Mouse (Mus musculus): ENCODE data around the gene Htr3a. TPM values are rescaled to one million over a fixed set of nuclear protein-coding genes. Genes with fewer than 3 reads are reported as not detected.

Htr3a gene
- polyA plus RNA-seq, 1 experiment from 2014 or later, result 2.2 TPM

DNA sequence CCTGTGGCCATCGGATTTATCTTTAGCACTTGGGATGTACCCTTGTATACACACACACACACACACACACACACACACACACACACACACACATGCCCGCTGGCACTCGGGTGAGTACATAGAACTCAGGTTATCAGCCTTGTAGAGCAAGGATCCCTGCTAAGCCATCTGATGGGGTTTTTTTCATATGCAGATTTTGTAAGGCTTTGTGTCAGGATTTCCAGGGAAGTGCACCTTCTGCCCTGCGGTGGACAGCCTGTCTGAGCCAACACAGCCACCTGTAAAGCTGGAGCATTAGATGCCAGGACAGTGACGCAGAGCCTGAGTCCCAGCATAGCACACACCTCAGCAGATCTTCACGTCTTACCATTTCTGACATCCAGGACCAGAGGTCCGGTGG, 21.8 kb downstream of the Htr3a start:
- Histone ChIP-seq H3K27ac (no peak overlapping the region), H3K9me3 (no peaks in the 10 kb centered on the region), H3K9ac (no peak overlapping the region), H3K4me3 (no peak overlapping the region), H3K36me3 (no peaks in the 10 kb centered on the region), H3K27me3 (replicated peaks) (no peaks in the 10 kb centered on the region), H3K4me1 (no peaks in the 10 kb centered on the region), H3K4me2 (replicated peaks) (no peak overlapping the region)
- no peak for ATAC-seq (ENCODE audit: low FRiP score, low read depth)
- 80% methylated on average over 7 of the region's 7 CpGs for WGBS

DNA sequence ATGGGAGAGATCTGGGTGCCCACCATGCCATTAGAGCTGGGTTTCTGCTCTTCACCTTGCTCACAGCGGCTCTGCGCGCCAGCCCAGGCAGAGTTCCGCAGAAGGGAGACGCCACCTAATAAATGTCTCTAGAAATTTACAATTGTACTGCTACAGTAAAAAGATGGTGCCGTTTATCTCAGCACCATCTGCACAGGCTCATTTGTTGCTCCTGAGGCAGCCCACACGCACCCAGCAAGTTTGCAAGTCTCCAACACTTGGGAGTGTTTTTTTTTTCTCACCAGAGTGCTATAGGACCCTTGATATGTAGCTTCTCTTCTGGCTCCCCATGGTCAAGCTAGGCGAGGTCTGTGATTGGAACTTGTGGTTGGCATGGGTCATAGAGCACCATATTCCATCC, 38.0 kb downstream of the Htr3a start:
- 79% methylated on average over 8 of the region's 8 CpGs for WGBS
- Histone ChIP-seq H3K4me2 (replicated peaks) (no peak overlapping the region), H3K27me3 (replicated peaks) (no peaks in the 10 kb centered on the region), H3K4me1 (no peaks in the 10 kb centered on the region), H3K9me3 (no peaks in the 10 kb centered on the region), H3K36me3 (no peaks in the 10 kb centered on the region), H3K27ac (no peak overlapping the region), H3K9ac (no peak overlapping the region), H3K4me3 (no peak overlapping the region)
- ATAC-seq (ENCODE audit: low FRiP score, low read depth), result no peak

DNA sequence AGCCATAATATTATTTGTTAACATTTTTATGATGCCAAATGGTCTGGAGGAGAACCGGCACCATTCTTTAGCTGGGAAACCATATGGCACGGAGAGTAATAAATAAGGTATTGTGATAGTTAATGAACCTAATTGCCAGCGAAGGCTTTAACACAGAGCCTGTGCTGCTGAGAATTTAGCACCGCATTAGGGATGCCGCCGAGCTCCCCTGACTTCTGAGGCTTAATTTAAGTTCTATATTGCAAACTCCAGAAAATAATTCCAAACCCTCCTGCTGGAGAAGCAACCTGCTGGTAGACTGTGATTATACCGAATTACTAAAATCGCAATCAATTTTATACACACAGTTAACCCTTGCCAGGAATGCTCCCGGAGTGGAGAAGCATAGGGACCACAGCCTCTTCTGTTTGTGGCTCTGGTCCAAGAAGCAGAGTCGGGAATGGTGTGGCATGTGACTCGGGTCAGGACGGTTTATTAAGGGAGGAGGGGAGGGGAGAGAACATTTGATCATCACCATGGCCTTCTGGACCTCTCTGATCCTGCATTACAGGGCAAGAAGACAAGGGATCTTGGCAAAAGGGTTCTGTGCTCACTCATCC, 44.3 kb downstream of the Htr3a start:
- 34% methylated on average over 12 of the region's 12 CpGs for WGBS
- no peak for ATAC-seq (ENCODE audit: low FRiP score, low read depth)
- H3K4me3 ChIP-seq, result no peak overlapping the region
- H3K4me1 ChIP-seq, result peaks cover 8% of the 10 kb centered on the region
- no peaks in the 10 kb centered on the region for H3K9me3 ChIP-seq
- H3K27ac ChIP-seq, result no peak overlapping the region
- H3K27me3 ChIP-seq (replicated peaks), result no peaks in the 10 kb centered on the region
- H3K36me3 ChIP-seq, result no peaks in the 10 kb centered on the region
- H3K9ac ChIP-seq, result no peak overlapping the region
- H3K4me2 ChIP-seq (replicated peaks), result peak overlapping the region; percentile 18

DNA sequence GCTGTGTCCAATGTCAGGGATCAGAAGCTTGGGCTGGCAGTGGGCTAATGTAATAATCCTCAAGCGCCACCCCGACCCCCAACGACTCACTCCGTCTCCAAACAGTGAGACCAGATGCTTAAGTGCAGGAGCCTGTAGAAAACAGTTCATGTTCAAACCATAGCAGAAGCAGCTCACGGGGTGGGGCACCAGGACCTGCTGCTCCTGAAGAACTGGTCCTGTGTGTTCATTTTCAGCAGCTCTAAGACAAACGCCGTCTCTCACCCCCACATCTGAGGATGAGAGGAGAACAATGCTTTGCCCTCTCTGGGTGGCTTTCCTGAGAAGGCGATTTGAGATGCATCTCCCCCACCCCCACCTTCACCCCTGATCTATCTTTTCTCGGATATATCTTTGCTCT, 45.7 kb downstream of the Htr3a start:
- 50% methylated on average over 9 of the region's 9 CpGs for WGBS
- no peak overlapping the region for H3K4me3 ChIP-seq
- H3K4me1 ChIP-seq, result peaks cover 10% of the 10 kb centered on the region
- no peak overlapping the region for H3K27ac ChIP-seq
- H3K9ac ChIP-seq, result no peak overlapping the region
- no peaks in the 10 kb centered on the region for H3K36me3 ChIP-seq
- no peaks in the 10 kb centered on the region for H3K9me3 ChIP-seq
- no peaks in the 10 kb centered on the region for H3K27me3 ChIP-seq (replicated peaks)
- ATAC-seq (ENCODE audit: low FRiP score, low read depth), result no peak
- no peak overlapping the region for H3K4me2 ChIP-seq (replicated peaks)

DNA sequence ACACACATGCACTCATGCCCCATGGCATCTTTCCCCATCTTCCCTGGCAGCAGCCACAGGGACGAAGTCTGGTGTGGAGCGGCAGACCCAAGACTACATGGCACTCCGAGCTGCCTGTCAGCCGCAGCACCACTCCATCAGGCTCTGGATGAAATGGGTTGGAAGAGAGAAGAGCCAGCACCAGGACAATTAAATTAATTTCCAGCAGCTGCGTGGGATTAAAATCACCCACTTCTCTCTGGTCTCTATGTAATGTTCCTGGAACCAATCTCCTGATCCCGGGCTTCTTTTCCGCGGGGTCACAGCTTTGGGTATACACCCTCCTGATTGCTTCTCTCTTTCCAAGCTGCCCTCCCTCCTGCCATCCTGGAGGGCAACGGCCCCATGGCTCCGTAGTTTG, 49.4 kb downstream of the Htr3a start:
- 88% methylated on average over 10 of the region's 10 CpGs for WGBS
- no peak overlapping the region for H3K27ac ChIP-seq

DNA sequence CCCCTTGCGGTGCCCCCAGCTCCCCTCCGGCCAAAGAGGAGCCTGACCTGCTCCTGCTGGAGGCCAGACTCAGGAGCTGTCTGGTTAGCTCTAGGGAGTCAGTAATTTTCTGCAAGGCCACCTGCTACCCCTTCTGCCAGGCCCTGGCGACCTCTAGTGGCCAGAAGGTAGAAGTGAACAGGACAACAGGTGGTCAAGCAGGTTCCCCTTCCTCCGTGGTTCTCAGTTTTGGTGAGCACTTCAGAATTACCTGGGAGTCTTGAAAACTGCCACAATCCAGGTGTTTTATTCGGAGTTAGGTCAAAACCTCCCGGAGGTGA, 50.4 kb downstream of the Htr3a start:
- 3% methylated on average over 6 of the region's 6 CpGs for WGBS
- Histone ChIP-seq H3K9ac (no peak overlapping the region), H3K27ac (no peak overlapping the region), H3K4me3 (no peak overlapping the region), H3K4me1 (0 out of 2 replicates have a peak, but pooled peaks cover 5% of the 10 kb centered on the region), H3K27me3 (replicated peaks) (no peaks in the 10 kb centered on the region), H3K4me2 (replicated peaks) (no peak overlapping the region), H3K9me3 (no peaks in the 10 kb centered on the region), H3K36me3 (no peaks in the 10 kb centered on the region)
- no peak for ATAC-seq (ENCODE audit: low FRiP score, low read depth)

More for the DNA sequence above, 49.4 kb downstream of the Htr3a start:
- Histone ChIP-seq H3K4me2 (replicated peaks) (no peak overlapping the region), H3K27me3 (replicated peaks) (no peaks in the 10 kb centered on the region), H3K9me3 (no peaks in the 10 kb centered on the region), H3K4me3 (no peak overlapping the region), H3K4me1 (peaks cover 6% of the 10 kb centered on the region; the same call in 1 of the 2 replicates), H3K9ac (no peak overlapping the region), H3K36me3 (no peaks in the 10 kb centered on the region)
- no peak for ATAC-seq (ENCODE audit: low FRiP score, low read depth)

DNA sequence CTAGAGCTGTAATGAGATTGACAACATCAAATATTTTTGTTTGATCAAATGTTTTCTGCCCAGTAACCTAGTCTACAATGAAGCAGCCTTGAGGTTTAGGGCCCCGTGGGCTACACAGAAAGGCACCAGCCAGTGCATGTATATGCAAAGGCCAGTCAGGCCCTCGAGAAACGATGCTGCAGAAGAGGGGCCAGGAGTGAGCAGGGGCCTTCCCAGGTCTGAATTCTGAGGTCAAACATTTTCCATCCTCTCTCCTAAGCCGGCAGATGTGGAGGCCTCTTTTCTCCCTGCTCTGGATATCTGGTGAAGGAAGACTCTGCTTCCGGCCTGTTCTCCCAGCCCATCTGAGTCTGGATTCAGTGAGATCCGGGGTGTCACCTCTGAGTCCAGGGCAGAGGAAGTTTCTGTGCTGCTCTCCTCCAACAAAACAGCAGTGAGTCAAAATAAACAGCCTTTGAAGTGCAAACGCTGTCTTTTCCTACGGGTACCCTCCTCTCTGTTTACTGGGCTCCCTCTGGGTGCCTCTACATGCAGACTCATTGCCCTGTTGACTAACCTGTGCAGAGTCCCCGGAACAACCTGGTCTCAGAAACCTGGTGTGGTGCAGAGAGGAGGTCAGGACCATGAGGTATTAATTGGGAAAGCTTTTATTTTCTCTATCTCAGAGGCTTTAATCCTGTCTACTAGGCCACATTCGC, 50.9 kb downstream of the Htr3a start:
- no peak for ATAC-seq (ENCODE audit: low FRiP score, low read depth)
- Histone ChIP-seq H3K9ac (no peak overlapping the region), H3K36me3 (no peaks in the 10 kb centered on the region), H3K27me3 (replicated peaks) (no peaks in the 10 kb centered on the region), H3K4me3 (no peak overlapping the region), H3K4me2 (replicated peaks) (no peak overlapping the region), H3K4me1 (0 out of 2 replicates have a peak, but pooled peaks cover 5% of the 10 kb centered on the region), H3K9me3 (no peaks in the 10 kb centered on the region), H3K27ac (no peak overlapping the region)
- 23% methylated on average over 10 of the region's 10 CpGs for WGBS

DNA sequence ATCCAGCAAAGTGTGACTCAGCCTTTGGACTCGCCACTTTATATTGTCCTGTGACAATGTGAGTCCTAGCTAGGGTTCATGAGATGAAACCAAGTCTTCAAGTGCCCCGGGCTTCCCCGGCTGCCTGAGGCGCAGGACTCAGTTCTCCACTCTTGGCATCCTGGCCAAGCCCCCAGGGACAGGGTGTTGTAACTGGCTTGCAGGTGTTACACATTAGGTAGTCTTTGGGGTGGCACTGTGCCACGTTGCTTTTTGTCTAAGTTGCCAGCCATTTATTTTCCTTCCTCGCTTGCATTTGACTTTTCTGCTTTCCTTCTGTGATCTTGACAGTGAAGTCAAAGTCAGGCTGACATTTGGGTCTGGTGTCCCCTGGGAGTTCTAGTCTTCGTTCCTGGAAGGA, 53.0 kb downstream of the Htr3a start:
- Histone ChIP-seq H3K4me1 (0 out of 2 replicates have a peak, but pooled peaks cover 5% of the 10 kb centered on the region), H3K4me3 (no peak overlapping the region), H3K9ac (no peak overlapping the region), H3K27ac (no peak overlapping the region), H3K4me2 (replicated peaks) (no peak overlapping the region), H3K36me3 (no peaks in the 10 kb centered on the region), H3K9me3 (no peaks in the 10 kb centered on the region), H3K27me3 (replicated peaks) (no peaks in the 10 kb centered on the region)
- WGBS, result 83% methylated on average over 7 of the region's 7 CpGs
- ATAC-seq (ENCODE audit: low FRiP score, low read depth), result no peak

DNA sequence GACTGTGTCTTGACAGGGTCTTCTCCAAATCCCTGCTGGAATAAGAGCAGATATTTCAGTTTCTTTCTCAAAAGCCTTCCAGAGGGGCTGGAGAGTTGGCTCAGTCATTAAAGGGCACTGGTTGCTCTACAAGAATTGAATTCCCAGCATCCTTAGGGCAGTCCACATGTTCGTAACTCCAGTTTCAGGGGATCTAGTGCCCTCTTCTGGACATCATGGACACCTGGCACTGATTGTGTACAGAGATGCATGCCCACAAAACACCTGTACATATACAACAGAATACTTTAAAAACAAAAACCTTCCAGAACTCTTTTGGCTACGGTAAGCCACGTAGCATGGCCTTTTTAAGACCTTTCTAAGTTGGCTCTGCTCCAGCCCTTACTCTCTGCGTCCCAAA, 54.7 kb downstream of the Htr3a start:
- no peak overlapping the region for H3K4me2 ChIP-seq (replicated peaks)
- 91% methylated on average over 4 of the region's 4 CpGs for WGBS
- no peak overlapping the region for H3K9ac ChIP-seq
- no peaks in the 10 kb centered on the region for H3K36me3 ChIP-seq
- no peak overlapping the region for H3K27ac ChIP-seq
- no peaks in the 10 kb centered on the region for H3K9me3 ChIP-seq
- ATAC-seq (ENCODE audit: low FRiP score, low read depth), result no peak
- H3K27me3 ChIP-seq (replicated peaks), result no peaks in the 10 kb centered on the region
- H3K4me1 ChIP-seq, result 0 out of 2 replicates have a peak, but pooled peaks cover 5% of the 10 kb centered on the region
- no peak overlapping the region for H3K4me3 ChIP-seq

DNA sequence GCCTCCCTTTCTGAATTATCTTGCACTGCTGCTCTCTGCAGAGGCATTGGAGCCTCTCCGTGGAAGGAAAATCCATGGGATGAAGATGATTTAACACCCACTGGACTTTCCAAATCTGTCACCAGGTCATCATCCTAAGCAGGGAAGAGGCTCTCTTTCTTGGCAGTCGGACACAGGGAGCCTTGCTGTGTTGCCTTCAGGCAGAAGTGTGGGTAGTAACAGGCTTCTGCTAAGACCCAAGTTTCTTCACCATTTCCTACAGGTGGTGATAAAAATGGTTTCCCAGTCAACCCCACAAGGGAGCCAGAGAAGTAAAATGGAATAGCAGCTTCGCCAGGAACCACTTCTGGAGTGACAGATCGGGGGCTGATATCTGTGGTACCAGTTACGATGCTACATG, 61.4 kb downstream of the Htr3a start:
- Histone ChIP-seq H3K4me1 (no peaks in the 10 kb centered on the region), H3K27me3 (replicated peaks) (no peaks in the 10 kb centered on the region), H3K4me2 (replicated peaks) (no peak overlapping the region), H3K4me3 (no peak overlapping the region), H3K36me3 (no peaks in the 10 kb centered on the region), H3K27ac (no peak overlapping the region), H3K9ac (no peak overlapping the region), H3K9me3 (no peaks in the 10 kb centered on the region)
- ATAC-seq (ENCODE audit: low FRiP score, low read depth), result no peak
- 90% methylated on average over 5 of the region's 5 CpGs for WGBS

Other genes starting within 250 kb of the Htr3a start
- gene Zbtb16, start 74.9 kb downstream of the Htr3a start, polyA plus RNA-seq (2016; fragmentation: Nextera tagmentation; extraction: Ambion mirVana), result 7.7 TPM in 2 replicates
- 0.15 and 0.41 TPM in 2 replicates for gene Htr3b, start 53.9 kb upstream of the Htr3a start, polyA plus RNA-seq (2016; fragmentation: Nextera tagmentation; extraction: Ambion mirVana)
- 42.7 and 44.0 TPM in 2 replicates for gene Usp28, start 74.3 kb upstream of the Htr3a start, polyA plus RNA-seq (2016; fragmentation: Nextera tagmentation; extraction: Ambion mirVana)
- 40.8 and 41.6 TPM in 2 replicates for gene Zw10, start 144.5 kb upstream of the Htr3a start, polyA plus RNA-seq (2016; fragmentation: Nextera tagmentation; extraction: Ambion mirVana)
- 1.6 and 1.7 TPM in 2 replicates for gene Tmprss5, start 170.2 kb upstream of the Htr3a start, polyA plus RNA-seq (2016; fragmentation: Nextera tagmentation; extraction: Ambion mirVana)

All from neural tube, embryonic 12.5 days (tissue).